Mouse (Mus musculus): Measurements from ENCODE around the gene Tmem119. TPM values are rescaled to one million over a fixed set of nuclear protein-coding genes. Genes with fewer than 3 reads are reported as not detected.
"Not testable (repeated sequence)": the region's sequence is repeated elsewhere in the genome, so short reads cannot be mapped to it uniquely, and the experiment has no call there.

Tmem119 gene
- total RNA-seq, 2 experiments from 2014 or later, result 3.0 to 3.6 TPM

DNA sequence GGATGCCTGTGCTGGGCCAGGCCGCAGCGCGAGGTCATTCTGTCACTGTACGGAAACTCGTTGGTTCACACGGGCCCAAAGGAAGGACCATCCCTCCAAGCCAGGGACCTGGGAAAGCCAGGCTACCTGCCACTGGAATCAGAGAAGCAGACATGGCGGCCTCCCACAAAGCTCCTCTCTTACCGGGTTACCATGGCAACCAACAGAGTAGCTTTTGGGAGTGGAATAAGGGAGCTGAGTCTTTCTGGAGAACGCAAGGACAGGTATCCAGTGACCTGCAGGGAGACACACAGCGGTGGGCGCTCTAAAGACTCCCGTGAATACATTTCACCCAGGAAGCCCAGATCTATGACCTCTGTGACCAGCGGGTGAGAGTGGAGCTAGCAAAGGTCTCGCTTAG is 18.3 kb upstream of the Tmem119 start:
- no peak for DNase-seq

- no peak for DNase-seq
Measured at GRCm38 (mm10) chr5:113815638-113816152, 15.4 kb upstream of the Tmem119 start.

DNA sequence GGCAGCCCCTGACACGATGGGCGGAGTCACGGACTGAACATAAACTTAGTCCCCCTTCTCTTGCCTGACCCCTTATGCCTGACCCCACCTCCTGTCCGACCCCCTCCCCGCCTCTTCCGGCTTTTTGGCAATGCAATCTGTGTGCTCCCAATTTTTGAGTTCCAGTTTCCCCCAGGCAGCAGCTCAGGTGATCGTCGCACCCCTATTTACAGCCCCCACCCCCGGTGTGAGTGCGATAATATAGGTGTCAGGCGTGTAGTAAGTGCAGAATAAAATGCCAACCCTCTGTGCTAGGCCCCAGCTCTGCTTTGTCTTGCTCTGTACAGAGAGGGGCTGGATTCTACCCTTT is 14.7 kb upstream of the Tmem119 start:
- DNase-seq, result no peak

- no peak for DNase-seq
Measured at GRCm38 (mm10) chr5:113814111-113815040, 14.1 kb upstream of the Tmem119 start.

GRCm38 (mm10) chr5:113813608-113814007 is 13.3 kb upstream of the Tmem119 start:
- no peak for DNase-seq

GRCm38 (mm10) chr5:113812638-113813037 is 12.3 kb upstream of the Tmem119 start:
- DNase-seq, result no peak

GRCm38 (mm10) chr5:113811824-113812420 is 11.6 kb upstream of the Tmem119 start:
- not testable (repeated sequence) for DNase-seq

GRCm38 (mm10) chr5:113810111-113810510 is 9.8 kb upstream of the Tmem119 start:
- DNase-seq, result no peak

DNA sequence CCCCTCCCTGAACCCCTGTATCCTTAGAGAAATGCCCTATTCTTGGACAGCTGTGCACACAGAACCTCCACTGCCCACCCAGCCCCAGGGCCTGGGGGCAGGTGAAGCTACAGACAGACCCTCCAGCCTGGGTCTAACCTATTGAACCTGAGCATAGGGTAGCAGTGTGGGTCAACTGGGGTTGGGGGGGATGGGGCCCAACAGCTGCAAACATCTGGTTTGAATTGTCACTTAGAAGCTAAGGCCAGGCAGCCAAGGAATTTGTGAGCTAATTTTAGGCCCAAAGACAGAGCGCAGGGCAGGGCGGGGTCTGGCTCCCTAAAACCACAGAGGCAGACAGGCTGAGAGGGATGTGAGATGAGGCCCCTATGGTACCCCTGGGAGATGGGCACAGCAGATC is 7.9 kb upstream of the Tmem119 start:
- no peak for DNase-seq

- DNase-seq, result no peak
Measured at GRCm38 (mm10) chr5:113807712-113808111, 7.4 kb upstream of the Tmem119 start.

DNA sequence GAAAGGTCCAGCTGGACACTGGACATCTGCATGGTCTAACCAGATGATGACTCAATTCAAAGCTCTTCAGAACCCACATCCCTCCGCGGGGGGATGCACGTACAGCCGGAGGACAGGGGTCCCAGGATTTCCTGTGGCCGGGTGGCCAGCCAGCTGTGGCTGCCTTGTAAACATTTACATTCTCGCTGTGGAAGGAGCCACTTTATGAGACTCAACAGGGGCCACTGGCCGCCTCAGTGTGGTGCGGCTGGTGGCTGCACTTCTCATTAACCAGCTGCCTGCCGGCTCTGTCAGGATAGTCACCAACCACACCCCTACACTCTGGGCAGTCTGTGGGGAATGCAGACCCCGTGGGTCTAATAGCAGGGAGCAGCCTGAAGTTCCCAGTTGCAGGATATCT is 6.1 kb upstream of the Tmem119 start:
- DNase-seq, result no peak

GRCm38 (mm10) chr5:113805301-113805700 is 5.0 kb upstream of the Tmem119 start:
- DNase-seq, result no peak

GRCm38 (mm10) chr5:113804395-113804966 is 4.2 kb upstream of the Tmem119 start:
- DNase-seq, result no peak

- DNase-seq, result no peak
Measured at GRCm38 (mm10) chr5:113799691-113800090, 625 bp downstream of the Tmem119 start.

DNA sequence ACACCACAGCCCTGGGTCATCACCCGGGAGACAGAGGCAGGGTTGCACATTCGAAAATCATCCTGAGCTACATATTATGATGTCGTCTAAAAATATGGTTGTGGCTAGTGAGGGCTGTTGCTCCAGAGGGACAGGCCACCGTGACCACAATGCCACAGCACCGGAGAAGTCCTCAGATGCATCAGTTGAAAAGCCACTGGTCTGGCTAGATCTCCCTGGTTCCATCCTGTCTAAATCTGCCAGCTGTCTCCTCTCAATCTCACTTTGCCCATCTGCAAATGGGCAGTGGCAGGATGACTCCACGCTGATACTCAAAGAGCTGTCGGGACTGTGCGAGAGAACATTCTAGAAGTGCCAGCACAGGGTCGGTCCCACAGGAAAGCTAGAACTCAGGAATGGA is 1.8 kb downstream of the Tmem119 start:
- DNase-seq, result no peak

- DNase-seq, result no peak
Measured at GRCm38 (mm10) chr5:113797149-113797882, 3.0 kb downstream of the Tmem119 start.

GRCm38 (mm10) chr5:113796401-113797148 is 3.7 kb downstream of the Tmem119 start:
- no peak for DNase-seq

DNA sequence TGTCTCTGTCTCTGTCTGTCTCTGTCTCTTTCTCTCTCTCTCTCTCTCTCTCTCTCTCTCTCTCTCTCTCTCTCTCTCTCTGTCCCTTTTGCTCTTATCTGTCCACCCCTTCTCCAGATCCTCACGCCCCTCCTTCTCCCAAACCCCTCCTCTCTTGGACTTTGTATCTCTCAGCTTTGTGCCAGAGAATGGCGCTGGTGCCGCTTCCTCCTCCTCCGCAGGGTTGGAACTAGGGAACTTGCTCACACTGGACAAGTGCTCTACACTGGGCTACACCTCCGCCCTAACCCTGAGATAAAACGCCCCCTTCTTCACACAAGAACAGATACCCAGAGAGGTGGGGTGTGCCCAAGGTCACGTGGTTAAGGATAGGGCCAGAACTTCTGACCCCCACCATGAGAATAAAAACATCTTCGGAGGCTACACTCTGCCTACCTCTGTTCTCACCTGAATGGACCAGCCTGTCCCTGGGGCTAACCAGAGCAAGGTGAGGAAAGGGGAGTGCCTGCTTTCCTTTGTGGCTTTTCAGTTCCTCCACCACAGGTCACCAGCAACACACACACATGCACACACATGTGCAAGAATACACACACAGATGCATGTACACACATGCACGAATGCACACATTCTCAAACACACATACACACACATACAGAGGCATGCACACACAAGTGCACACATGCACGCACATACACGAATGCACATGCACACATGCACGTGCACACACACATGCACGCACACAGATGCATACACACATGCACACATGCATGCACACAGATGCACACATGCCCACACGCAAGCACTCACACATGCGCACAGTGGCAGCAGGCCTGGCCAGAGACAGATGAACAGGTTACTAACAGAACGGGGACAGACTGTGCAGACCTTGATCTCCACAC is 8.9 kb downstream of the Tmem119 start:
- DNase-seq, result no peak

DNA sequence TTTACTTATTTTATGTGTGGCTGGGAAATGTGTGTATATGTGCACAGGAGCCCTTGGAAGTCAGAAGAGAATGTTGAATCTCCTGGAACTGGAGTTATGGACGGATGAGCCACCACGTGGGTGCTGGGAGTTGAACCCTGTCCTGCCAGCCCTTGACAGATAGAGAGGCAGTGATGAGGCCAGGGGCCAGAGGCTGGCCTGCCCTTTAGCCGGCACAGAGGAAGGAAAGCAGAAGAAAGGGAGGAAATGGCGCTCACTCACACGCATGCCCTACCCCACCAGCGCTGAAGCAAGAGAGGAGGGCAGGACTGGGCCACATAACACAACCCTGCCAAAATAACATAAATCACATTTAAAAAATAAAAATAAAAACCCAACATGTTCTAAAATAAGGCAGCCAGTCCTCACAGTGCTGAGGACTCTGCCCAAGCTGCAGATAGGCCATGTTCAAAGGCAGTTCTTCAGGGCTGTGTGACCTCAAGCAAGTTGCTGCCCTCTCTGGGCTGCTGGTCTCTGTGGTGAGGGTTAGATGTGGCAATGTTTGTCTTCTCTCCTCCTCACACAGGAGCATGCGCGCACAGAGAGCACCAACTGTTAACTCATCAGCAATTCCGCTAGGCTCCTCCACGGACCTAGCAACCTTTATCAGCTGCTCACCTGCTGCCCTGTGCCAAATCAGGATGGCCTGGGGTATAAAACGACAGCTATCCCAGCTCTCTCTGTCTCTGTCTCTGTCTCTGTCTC is 9.7 kb downstream of the Tmem119 start:
- DNase-seq, result no peak

All from gastrocnemius, postnatal 25 days (tissue).